Mouse (Mus musculus) limb, embryonic 11.5 days (tissue): Measurements from ENCODE around the gene Fkbp6. TPM values are rescaled to one million over a fixed set of nuclear protein-coding genes. Genes with fewer than 3 reads are reported as not detected.
A peak's percentile ranks its signal among the peaks of the same experiment; 100 is the strongest.
"Not testable (repeated sequence)": the region's sequence is repeated elsewhere in the genome, so short reads cannot be mapped to it uniquely, and the experiment has no call there.

ENCODE experiments used
- ATAC-seq: fragments of 200-750 bp; cut with Nextera tagmentation; 2 replicates; pipeline ENCODE4 v1.8.0; 2017; ENCODE audit warnings: low read depth; ENCODE audit not compliant: insufficient number of reproducible peaks, low FRiP score, low TSS enrichment
- DNase-seq: peaks from one replicate; pipeline ENCODE4 v3.0.0-alpha.2; 2015; ENCODE audit warnings: low spot score
- H3K27ac ChIP-seq: fragments of 300-500 bp; sonication (generic); replicated peaks from 2 replicates; pipeline ENCODE4 v1.5.1; 2014; ENCODE audit warnings: low read depth, mild to moderate bottlenecking, low read length
- H3K27me3 ChIP-seq: fragments of 300-500 bp; sonication (generic); 2 replicates; pipeline ENCODE4 v1.6.1; 2014; ENCODE audit warnings: mild to moderate bottlenecking, low read length, mixed read lengths; ENCODE audit not compliant: control insufficient read depth, insufficient read depth
- H3K36me3 ChIP-seq: fragments of 300-500 bp; sonication (generic); 2 replicates; pipeline ENCODE4 v1.6.1; 2014; ENCODE audit warnings: mild to moderate bottlenecking, low read length, moderate library complexity, mixed read lengths; ENCODE audit not compliant: control insufficient read depth, insufficient read depth
- H3K4me1 ChIP-seq: fragments of 300-500 bp; sonication (generic); 2 replicates; pipeline ENCODE4 v1.6.1; 2014; ENCODE audit warnings: low read length, mixed read lengths; ENCODE audit not compliant: control insufficient read depth, insufficient read depth
- H3K4me2 ChIP-seq: fragments of 300-500 bp; sonication (generic); 2 replicates; pipeline ENCODE4 v1.6.1; 2014; ENCODE audit warnings: low read depth, mild to moderate bottlenecking, moderate library complexity; ENCODE audit not compliant: severe bottlenecking
- H3K4me3 ChIP-seq: fragments of 300-500 bp; sonication (generic); 2 replicates; pipeline ENCODE4 v1.5.1; 2014; ENCODE audit warnings: low read depth, low read length
- H3K9ac ChIP-seq: fragments of 300-500 bp; sonication (generic); 2 replicates; pipeline ENCODE4 v1.6.1; 2014; ENCODE audit warnings: mild to moderate bottlenecking, low read length
- H3K9me3 ChIP-seq: fragments of 300-500 bp; sonication (generic); 2 replicates; pipeline ENCODE4 v1.6.1; 2016; ENCODE audit warnings: low read length; ENCODE audit not compliant: control insufficient read depth
- WGBS: fragments of 180-500 bp; shearing (Covaris S2); extraction: QIAGEN DNeasy Blood & Tissue Kit; methylation state at CpG from one replicate; pipeline ENCODE4 v1.1.7; 2014; 5-methylcytosine and 5-hydroxymethylcytosine counted together
- polyA plus RNA-seq: library from polyadenylated mRNA; unstranded; fragments of >200 nt; fragmentation: Nextera tagmentation; extraction: Ambion mirVana; gene quantifications from 2 replicates; pipeline ENCODE4 v1.2.1, GENCODE M21; 2014

The Fkbp6 gene
- polyA plus RNA-seq, 1 experiment from 2014 or later, result 0.12 TPM

DNA sequence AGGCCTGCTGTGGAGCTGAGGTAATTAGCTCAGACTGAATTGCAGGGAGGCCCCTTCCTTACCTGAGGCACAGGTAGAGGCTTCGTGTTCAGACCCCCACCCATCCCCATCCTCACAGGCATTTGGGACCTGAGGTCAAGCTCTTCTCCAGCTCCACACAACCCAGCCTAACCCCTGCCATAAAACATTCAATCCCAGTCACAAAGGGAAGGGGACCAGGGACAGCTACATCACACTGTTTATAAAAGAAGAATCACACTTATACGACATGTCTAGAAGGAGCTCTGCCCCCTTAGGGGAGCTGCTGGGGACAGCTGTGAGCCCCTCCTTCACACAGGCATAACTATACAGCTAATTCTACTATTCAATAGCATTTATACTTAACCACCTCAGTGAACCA, 26.5 kb upstream of the Fkbp6 start:
- WGBS, result 70% methylated on average over 2 of the region's 2 CpGs
- no peak for DNase-seq

DNA sequence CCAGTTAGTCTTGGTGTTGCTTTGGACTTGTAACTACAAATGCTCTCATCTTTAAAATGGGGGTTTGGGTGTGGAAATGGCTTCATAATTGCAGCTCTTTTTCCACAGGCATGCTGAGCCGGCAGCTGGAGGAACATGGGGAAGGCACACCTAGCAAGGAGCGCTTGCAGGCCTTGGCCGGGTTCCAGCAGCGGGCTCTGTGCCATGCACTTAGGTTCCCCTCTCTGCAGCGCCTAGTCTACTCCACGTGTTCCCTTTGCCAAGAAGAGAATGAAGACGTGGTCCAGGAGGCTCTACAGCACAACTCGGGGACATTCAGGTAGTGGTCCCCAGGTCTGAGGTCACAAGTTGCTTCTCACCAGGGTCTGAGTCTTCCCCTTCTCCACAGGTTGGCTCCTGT, 25.3 kb upstream of the Fkbp6 start:
- Histone ChIP-seq H3K9me3 (no peaks in the 10 kb centered on the region), H3K4me2 (no peak overlapping the region), H3K27ac (no peak overlapping the region), H3K9ac (no peak overlapping the region), H3K4me3 (no peak overlapping the region), H3K27me3 (no peaks in the 10 kb centered on the region), H3K4me1 (peaks cover 5% of the 10 kb centered on the region; the same call in 1 of the 2 replicates), H3K36me3 (peaks cover 40% of the 10 kb centered on the region)
- no peak for ATAC-seq
- WGBS, result 95% methylated on average over 8 of the region's 8 CpGs
- no peak for DNase-seq

More for the DNA sequence above, 26.5 kb upstream of the Fkbp6 start:
- Histone ChIP-seq H3K9me3 (no peaks in the 10 kb centered on the region), H3K4me3 (no peak overlapping the region), H3K36me3 (peaks cover 49% of the 10 kb centered on the region), H3K27ac (no peak overlapping the region), H3K27me3 (no peaks in the 10 kb centered on the region), H3K9ac (no peak overlapping the region), H3K4me2 (no peak overlapping the region), H3K4me1 (no peaks in the 10 kb centered on the region)
- ATAC-seq, result no peak

DNA sequence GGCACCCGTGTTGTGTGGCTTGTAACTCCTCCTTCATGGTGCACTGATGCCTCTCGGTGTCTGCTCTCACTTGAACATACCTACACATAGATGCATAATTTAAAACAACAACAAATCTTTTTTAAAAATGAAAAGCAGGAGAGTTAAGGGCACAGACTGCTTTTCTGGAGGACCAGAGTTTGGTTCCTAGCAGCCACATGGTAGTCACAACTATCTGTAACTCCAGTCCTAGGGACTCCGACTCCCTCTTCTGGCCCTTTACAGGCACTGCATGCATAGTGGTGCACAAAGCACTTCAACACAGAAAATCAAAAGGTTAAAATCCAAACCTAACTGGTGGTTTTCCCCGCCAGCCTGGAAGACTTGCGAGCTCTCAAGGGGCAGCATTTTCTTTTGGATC, 23.8 kb upstream of the Fkbp6 start:
- no peaks in the 10 kb centered on the region for H3K27me3 ChIP-seq
- peaks cover 5% of the 10 kb centered on the region; the same call in 1 of the 2 replicates for H3K4me1 ChIP-seq
- H3K4me2 ChIP-seq, result no peak overlapping the region
- H3K36me3 ChIP-seq, result peaks cover 33% of the 10 kb centered on the region
- no peak for ATAC-seq
- DNase-seq, result no peak
- H3K9ac ChIP-seq, result no peak overlapping the region
- no peak overlapping the region for H3K4me3 ChIP-seq
- WGBS, result 94% methylated on average over 5 of the region's 5 CpGs
- H3K27ac ChIP-seq, result no peak overlapping the region
- no peaks in the 10 kb centered on the region for H3K9me3 ChIP-seq

DNA sequence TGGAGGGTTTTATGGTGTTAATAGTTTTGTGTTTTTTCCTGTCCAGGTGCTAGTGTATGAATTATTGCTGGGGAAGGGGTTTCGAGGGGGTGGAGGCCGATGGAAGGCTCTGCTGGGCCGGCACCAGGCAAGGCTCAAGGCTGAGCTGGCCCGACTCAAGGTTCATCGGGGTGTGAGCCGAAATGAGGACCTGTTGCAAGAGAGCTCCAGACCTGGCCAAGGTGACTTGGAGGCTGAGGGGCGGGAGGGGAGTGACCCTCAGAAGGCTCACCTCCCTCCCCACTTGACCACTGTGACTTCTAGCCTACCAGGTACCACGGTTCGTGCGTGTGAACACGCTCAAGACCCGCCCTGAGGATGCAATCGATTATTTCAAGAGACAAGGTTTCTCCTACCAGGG, 21.4 kb upstream of the Fkbp6 start:
- Histone ChIP-seq H3K27me3 (no peaks in the 10 kb centered on the region), H3K4me2 (peak overlapping the region; percentile 23; the same call in 1 of the 2 replicates), H3K27ac (no peak overlapping the region), H3K4me3 (no peak overlapping the region), H3K36me3 (peaks cover 24% of the 10 kb centered on the region), H3K9ac (no peak overlapping the region), H3K9me3 (no peaks in the 10 kb centered on the region), H3K4me1 (peaks cover 5% of the 10 kb centered on the region; the same call in 1 of the 2 replicates)
- no peak for DNase-seq
- ATAC-seq, result no peak
- 96% methylated on average over 13 of the region's 13 CpGs for WGBS

DNA sequence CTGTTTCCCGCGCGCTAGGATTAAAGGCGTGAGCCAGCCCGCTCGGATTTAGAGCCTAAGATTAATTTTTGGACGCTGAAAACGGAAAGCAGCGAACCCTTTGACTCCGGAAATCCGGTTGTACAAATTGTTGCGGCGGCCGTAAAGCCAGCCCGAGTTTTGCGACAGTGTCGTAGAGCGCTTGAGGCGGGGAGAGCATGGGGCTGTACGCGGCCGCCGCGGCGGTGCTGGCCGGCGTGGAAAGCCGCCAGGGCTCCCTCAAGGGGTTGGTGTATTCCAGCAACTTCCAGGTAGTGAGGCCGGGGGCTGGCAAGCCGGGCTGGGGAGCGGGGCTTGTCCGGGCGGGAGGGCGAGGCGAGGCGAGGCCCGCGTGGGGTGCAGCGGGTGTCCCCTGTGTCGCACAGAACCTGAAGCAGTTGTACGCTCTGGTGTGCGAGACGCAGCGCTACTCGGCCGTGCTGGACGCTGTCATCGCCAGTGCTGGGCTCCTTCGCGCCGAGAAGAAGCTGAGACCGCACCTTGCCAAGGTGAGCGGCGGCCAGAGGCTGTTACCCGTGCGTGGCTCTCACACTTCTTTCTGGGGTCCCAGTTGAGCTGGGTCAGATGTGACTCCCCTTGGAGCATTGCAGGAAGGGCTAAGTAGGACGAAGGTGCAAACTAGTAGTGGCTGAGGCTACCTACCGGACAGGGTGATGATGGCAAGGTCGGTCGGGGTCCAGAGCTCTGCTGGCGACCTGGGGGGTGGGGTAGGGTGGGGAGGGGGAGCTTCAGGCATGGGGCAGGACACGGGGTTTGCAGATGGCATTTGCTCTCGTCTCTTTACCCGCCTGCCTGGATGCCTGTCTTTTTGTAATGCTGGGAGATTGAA, 20.2 kb upstream of the Fkbp6 start, which contains the start of gene Nsun5:
Gene Nsun5, plus strand, starts transcription at position 167 of the 868 bp plus-strand sequence.
- H3K9ac ChIP-seq, result peak within 1 kb of the TSS; percentile 63
- no peaks in the 10 kb centered on the region for H3K27me3 ChIP-seq
- WGBS, result under 1% methylated on average over 64 of the region's 64 CpGs
- H3K4me3 ChIP-seq, result peak within 1 kb of the TSS; percentile 64
- DNase-seq (peak; percentile 98), ATAC-seq (peak; percentile 67; the same call in 1 of the 2 replicates)
- H3K27ac ChIP-seq, result no peak within 1 kb of the TSS
- no peaks in the 10 kb centered on the region for H3K9me3 ChIP-seq
- H3K4me2 ChIP-seq, result peak within 1 kb of the TSS; percentile 82
- peaks cover 5% of the 10 kb centered on the region; the same call in 1 of the 2 replicates for H3K4me1 ChIP-seq
- H3K36me3 ChIP-seq, result peaks cover 14% of the 10 kb centered on the region; the same call in 1 of the 2 replicates

DNA sequence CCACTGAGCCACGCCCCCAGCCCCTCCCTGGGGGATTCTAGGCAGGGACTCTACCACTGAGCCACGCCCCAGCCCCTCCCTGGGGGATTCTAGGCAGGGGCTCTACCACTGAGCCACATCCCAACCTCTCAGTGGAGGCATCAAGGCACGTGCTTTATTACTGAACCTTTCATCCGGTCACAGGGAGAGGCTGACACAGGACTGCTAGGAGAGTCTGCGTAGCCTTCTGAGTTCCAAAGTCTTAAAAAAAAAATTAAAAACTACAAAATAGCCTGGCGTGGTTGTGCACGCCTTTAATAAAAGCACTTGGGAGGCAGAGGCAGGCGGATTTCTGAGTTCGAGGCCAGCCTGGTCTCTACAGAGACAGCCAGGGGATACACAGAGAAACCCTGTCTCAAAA, 19.4 kb upstream of the Fkbp6 start:
- not testable (repeated sequence) for H3K27ac ChIP-seq, H3K27me3 ChIP-seq, ATAC-seq, DNase-seq, H3K4me1 ChIP-seq, H3K9me3 ChIP-seq
- WGBS, result 54% methylated on average over 9 of the region's 9 CpGs
- peak overlapping the region; percentile 82 for H3K4me2 ChIP-seq
- H3K9ac ChIP-seq, result peak overlapping the region; percentile 63
- H3K4me3 ChIP-seq, result peak overlapping the region; percentile 64
- H3K36me3 ChIP-seq, result peaks cover 11% of the 10 kb centered on the region; the same call in 1 of the 2 replicates

DNA sequence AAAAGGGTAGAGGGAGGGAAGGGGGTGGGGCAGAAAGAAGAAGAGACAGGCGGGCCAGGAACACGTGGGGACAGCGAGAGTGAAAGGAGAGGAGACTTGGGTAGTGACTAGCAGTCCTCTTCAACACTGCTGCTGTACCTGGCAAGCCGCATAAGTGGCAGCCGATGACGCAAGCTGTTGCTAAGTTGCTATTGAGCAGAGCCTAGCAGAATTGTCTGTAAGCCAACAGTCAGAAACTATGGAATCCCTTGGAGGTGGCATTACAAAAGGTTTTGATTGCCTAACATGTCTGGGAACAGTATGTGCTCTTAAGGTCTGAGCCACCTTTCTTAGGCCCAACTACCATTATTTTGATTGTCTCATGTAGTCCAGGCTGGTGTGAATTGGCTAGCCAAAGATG, 18.5 kb upstream of the Fkbp6 start:
- peaks cover 8% of the 10 kb centered on the region; the same call in 1 of the 2 replicates for H3K36me3 ChIP-seq
- H3K27me3 ChIP-seq, result no peaks in the 10 kb centered on the region
- H3K9me3 ChIP-seq, result no peaks in the 10 kb centered on the region
- WGBS, result 86% methylated on average over 6 of the region's 6 CpGs
- ATAC-seq (no peak), DNase-seq (no peak)
- H3K4me3 ChIP-seq, result no peak overlapping the region
- H3K4me2 ChIP-seq, result no peak overlapping the region
- H3K9ac ChIP-seq, result no peak overlapping the region
- peaks cover 5% of the 10 kb centered on the region; the same call in 1 of the 2 replicates for H3K4me1 ChIP-seq
- H3K27ac ChIP-seq, result no peak overlapping the region

DNA sequence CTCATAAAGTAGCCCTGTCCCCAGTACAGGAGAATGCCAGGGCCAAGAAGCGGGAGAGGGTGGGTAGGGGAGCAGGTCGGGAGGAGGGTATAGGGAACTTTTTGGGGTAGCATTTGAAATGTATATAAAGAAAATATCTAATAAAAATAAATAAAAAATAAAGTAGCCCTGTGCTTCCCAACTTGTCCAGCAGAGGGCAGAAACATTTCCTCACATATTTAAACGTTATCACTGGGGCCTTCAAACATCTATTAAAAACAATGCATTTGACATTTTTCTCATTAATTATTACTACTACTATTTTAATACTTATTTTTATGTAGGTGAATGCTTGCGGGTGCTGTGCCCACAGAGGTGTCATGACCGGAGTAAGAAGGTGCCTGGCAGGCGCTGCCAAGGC, 18.0 kb upstream of the Fkbp6 start:
- DNase-seq (no peak), ATAC-seq (no peak)
- Histone ChIP-seq H3K9ac (no peak overlapping the region), H3K4me3 (no peak overlapping the region), H3K4me1 (peaks cover 5% of the 10 kb centered on the region; the same call in 1 of the 2 replicates), H3K27me3 (no peaks in the 10 kb centered on the region), H3K36me3 (peaks cover 6% of the 10 kb centered on the region; the same call in 1 of the 2 replicates), H3K4me2 (no peak overlapping the region), H3K9me3 (no peaks in the 10 kb centered on the region), H3K27ac (no peak overlapping the region)
- 61% methylated on average over 6 of the region's 6 CpGs for WGBS
